Mouse (Mus musculus): ENCODE data around the gene Zfp189.
A peak's percentile ranks its signal among the peaks of the same experiment; 100 is the strongest.
"Not testable (repeated sequence)": the region's sequence is repeated elsewhere in the genome, so short reads cannot be mapped to it uniquely, and the experiment has no call there.

Gene Zfp189

GRCm38 (mm10) chr4:49520572-49521340, at the start of gene Zfp189, which contains the start of gene Mrpl50:
TSS of gene Zfp189 (plus strand) at chr4:49521176.
TSS of gene Mrpl50 (minus strand) at chr4:49521093.
- peak; percentile 93 for DNase-seq (ENCODE audit: low read depth)

GRCm38 (mm10) chr4:49473435-49474100, 47.4 kb upstream of the Zfp189 start, which contains the start of gene Acnat1:
TSS of gene Acnat1 (minus strand) at chr4:49473912.
- no peak for DNase-seq (ENCODE audit: low read depth)

GRCm38 (mm10) chr4:49474583-49474982, 46.4 kb upstream of the Zfp189 start:
- no peak for DNase-seq (ENCODE audit: low read depth)

- DNase-seq (ENCODE audit: low read depth): no peak
Measured at GRCm38 (mm10) chr4:49478118-49478877, 42.7 kb upstream of the Zfp189 start.

- DNase-seq (ENCODE audit: low read depth): not testable (repeated sequence)
Measured at GRCm38 (mm10) chr4:49479035-49479434, 41.9 kb upstream of the Zfp189 start.

GRCm38 (mm10) chr4:49480104-49480760, 40.7 kb upstream of the Zfp189 start:
- no peak for DNase-seq (ENCODE audit: low read depth)

GRCm38 (mm10) chr4:49480896-49481295, 40.1 kb upstream of the Zfp189 start:
- DNase-seq (ENCODE audit: low read depth): no peak

GRCm38 (mm10) chr4:49485442-49485841, 35.5 kb upstream of the Zfp189 start:
- DNase-seq (ENCODE audit: low read depth): no peak

- not testable (repeated sequence) for DNase-seq (ENCODE audit: low read depth)
Measured at GRCm38 (mm10) chr4:49485934-49486650, 34.9 kb upstream of the Zfp189 start.

- DNase-seq (ENCODE audit: low read depth): no peak
Measured at GRCm38 (mm10) chr4:49503563-49503962, 17.4 kb upstream of the Zfp189 start.

- DNase-seq (ENCODE audit: low read depth): no peak
Measured at GRCm38 (mm10) chr4:49506386-49506785, 14.6 kb upstream of the Zfp189 start, which contains the start of gene Baat. TSS of gene Baat (minus strand) at chr4:49506557.

GRCm38 (mm10) chr4:49509183-49509582, 11.8 kb upstream of the Zfp189 start:
- DNase-seq (ENCODE audit: low read depth): no peak

GRCm38 (mm10) chr4:49510236-49510835, 10.6 kb upstream of the Zfp189 start:
- not testable (repeated sequence) for DNase-seq (ENCODE audit: low read depth)

- DNase-seq (ENCODE audit: low read depth): no peak
Measured at GRCm38 (mm10) chr4:49512636-49513035, 8.3 kb upstream of the Zfp189 start.

- DNase-seq (ENCODE audit: low read depth): no peak
Measured at GRCm38 (mm10) chr4:49514441-49514840, 6.5 kb upstream of the Zfp189 start.

GRCm38 (mm10) chr4:49519476-49519875, 1.5 kb upstream of the Zfp189 start:
- no peak for DNase-seq (ENCODE audit: low read depth)

GRCm38 (mm10) chr4:49521346-49521745, 370 bp downstream of the Zfp189 start:
- no peak for DNase-seq (ENCODE audit: low read depth)

GRCm38 (mm10) chr4:49522576-49522975, 1.6 kb downstream of the Zfp189 start:
- DNase-seq (ENCODE audit: low read depth): no peak

- no peak for DNase-seq (ENCODE audit: low read depth)
Measured at GRCm38 (mm10) chr4:49535036-49535435, 14.1 kb downstream of the Zfp189 start.

GRCm38 (mm10) chr4:49535675-49536294, 14.8 kb downstream of the Zfp189 start:
- DNase-seq (ENCODE audit: low read depth): no peak

Data from fibroblast of lung, adult 2 months (primary cell).